Mouse (Mus musculus) spleen, adult 18-20 months (tissue): ENCODE measurements around the gene Clcn1.

Experiments
- DNase-seq, 2 experiments: peaks; one replicate each; pipeline ENCODE4 v3.0.0; 2022; ENCODE audit warnings: mixed read lengths in 2 of 2

The Clcn1 gene

DNA sequence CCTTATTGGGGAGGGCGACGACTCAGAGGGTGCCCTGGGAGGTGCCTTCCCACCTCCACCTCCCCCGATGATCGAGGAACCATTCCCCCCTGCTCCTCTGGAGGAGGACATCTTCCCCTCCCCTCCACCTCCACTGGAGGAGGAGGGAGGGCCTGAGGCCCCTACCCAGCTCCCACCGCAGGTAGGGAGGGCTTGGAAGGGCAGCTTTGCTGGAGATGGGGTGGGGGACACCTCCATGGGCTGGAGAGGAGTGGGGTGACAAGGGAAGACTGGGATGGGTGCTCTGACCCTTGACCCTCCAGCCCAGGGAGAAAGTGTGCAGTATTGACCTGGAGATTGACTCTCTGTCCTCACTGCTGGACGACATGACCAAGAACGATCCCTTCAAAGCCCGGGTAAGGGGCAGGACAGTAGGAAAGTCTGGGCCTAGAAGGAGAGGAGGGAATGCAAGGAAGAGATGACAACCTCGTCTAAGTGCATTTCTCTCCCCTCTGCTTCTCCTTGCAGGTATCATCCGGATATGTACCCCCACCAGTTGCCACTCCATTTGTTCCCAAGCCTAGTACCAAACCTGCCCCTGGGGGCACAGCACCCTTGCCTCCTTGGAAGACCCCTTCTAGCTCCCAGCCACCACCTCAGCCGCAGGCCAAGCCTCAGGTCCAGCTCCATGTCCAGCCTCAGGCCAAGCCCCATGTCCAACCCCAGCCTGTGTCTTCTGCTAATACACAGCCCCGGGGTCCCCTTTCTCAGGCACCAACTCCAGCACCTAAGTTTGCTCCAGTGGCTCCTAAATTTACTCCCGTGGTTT is 64.7 kb downstream of the Clcn1 start:
- DNase-seq, result no peak

DNA sequence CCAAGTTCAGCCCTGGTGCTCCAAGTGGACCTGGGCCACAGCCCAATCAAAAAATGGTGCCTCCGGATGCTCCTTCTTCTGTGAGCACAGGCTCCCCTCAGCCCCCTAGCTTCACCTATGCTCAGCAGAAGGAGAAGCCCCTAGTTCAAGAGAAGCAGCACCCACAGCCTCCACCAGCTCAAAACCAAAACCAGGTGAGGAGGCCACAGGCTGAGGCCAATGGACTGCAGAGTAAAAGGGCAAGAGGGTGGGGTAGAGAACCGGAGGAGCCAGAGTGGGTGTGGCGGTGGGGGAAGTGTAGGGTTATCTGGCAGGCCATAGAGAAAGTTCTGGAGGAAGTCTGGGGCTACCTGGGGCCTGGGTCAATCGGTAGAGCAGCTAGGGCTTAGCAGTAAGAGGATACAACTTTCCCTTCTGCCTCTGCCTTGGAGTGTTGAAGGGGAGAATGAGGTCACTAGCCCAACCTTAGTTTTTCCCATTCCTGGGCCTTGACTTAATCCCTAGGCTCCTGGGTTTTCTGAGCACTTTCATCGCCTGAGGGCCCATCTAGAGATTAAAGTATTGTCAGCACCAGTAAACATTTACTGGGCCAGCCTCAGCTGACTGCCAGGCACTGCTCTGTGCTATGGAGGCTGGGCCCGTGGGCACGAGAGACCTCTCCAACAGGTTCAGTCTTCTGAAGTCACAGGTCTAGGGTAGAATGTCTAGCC is 65.4 kb downstream of the Clcn1 start:
- peak in 1 of 2 experiments; percentile 37 for DNase-seq

DNA sequence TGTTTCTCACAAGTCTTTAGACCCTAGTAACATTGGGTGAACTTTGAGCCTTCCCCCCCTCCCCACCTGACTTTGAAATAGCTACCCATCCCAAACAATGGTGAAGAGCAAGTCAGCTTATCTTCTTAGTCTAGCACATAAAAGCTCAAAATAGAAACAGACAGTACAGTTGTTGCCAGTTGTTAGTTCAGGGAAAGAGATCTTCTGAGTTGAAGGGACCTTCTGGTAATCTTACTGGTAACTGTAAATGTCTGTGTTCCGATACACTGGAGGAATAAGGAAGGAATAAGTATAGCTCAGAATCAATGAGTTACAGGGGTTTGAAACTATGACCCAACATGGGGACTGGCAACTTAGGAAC is 66.0 kb downstream of the Clcn1 start:
- DNase-seq, result no peak

DNA sequence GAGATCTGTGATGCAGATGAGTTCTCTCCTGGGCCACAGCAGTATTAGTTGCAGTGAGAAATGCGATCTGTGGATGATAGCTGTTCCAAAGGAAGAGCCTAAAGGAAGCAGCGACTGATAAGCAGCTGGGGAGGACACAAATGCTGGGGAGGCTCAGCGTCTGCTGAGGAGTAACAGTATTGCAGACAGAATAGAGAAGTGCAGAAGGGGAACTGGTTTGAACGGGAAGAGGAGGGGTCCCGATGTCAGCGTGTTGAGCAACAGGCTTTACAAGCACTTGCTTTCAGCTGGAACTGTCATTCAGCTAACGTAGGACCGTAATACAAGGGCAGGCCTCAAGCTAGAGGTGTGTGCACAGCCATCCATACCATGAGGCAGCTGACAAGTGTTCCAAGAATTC is 66.7 kb downstream of the Clcn1 start:
- DNase-seq, result no peak

DNA sequence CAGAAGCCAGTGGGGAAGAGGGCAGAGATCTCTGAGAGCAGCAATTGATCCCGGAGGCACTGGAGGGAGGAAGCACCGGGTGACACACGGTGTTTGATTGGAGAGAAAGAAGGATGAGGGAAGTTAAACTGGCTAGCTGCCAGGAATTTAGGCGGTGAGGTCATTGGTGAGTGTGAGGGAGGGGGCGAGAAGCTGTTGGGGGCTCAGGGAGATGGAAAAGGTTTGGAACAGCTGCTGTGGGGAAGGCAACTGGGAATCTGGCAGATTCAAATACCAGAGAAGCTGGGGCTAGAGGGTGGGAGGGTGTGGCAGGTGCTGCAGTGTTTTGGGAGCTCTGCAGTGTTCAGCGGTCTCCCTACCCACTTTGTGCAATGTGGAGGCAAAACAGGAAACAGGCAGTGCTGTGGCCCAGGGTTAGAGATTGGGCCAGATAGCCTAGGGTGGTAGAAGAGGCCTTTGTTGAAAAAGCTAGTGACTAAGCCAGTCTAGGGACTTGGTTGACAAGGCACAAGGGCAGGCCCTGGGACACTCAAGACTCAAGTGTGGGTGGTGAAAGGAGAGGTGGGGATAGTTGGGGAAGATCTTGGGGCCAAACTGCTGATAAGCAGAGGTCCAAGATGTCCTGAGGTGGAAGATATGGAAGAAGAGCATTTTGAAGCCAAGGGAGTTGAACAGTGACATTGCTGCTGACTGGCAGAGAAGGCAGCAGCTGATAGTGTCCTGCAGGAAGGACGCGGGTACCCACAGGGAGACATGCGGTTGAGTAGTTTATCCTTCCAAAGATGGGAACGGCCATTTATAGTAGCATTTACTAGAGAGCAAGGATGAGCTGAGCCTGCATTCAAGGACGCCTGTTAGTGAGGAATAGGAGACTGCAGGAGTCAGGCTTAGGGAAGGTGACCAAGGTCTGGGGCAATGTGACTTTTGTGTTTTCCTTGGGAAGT is 67.9 kb downstream of the Clcn1 start:
- DNase-seq, result no peak

DNA sequence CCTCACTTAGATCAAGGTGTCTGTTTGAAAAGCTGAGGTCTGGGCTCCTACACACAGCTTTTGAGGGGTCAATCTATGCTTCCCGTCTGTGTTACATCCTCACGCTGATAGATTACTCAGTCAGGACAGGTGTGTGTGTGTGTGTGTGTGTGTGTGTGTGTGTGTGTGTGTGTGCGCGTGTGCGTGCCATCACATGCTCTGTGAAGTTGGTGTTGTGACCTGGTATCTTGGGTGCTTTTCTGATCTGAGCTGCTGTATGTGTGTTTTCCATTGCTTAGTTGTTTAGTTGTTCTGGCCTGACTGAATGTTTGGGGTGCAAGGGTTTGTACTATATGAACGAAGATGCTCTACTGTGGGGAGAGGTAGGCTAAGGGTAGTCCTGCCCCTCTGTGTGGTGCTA is 68.9 kb downstream of the Clcn1 start:
- no peak for DNase-seq

DNA sequence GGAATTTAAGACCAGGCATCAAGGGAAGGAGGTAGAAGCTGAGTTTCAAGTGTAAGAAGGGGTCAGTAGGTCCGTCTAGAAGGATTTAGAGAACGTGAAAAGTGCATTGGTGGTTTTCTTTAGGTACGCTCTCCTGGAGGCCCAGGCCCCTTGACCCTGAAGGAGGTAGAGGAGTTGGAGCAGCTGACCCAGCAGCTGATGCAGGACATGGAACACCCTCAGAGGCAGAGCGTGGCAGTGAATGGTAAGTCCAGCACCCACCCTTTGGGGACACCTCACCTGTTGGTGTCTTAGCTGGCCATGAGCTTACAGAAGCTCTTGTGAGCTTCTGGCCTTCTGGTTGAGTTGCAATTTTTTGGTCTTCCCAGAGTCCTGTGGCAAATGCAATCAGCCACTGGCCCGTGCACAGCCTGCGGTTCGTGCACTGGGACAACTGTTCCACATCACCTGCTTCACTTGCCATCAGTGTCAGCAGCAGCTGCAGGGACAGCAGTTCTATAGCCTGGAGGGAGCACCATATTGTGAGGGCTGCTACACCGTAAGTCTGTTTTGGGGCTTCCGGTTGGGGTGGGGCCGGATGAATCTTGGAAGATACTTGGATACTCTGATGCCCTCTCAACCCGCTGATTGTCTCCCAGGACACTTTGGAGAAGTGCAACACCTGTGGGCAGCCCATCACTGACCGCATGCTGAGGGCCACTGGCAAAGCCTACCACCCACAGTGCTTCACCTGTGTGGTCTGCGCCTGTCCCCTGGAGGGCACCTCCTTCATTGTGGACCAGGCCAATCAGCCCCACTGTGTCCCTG is 69.5 kb downstream of the Clcn1 start:
- DNase-seq, result no peak

DNA sequence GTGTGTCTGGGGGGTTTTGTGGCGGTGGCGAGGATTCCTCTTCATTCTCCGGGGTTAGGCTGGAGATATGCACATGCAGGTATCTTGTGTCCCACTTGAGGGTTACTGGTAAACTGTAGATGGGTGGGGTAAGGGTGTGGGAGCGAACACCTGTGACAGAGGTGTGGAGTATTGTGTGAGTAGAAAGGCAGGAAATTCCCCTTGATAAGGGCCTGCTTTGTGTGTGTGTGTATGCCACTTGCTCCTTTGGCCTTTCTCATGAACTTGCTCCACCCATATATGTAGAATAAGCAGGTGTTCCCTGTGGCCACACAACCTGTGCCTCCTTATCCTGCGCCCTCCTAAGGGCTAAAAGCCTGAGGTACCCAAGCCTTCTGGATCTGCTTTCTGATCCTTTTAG is 70.4 kb downstream of the Clcn1 start:
- DNase-seq, result no peak

DNA sequence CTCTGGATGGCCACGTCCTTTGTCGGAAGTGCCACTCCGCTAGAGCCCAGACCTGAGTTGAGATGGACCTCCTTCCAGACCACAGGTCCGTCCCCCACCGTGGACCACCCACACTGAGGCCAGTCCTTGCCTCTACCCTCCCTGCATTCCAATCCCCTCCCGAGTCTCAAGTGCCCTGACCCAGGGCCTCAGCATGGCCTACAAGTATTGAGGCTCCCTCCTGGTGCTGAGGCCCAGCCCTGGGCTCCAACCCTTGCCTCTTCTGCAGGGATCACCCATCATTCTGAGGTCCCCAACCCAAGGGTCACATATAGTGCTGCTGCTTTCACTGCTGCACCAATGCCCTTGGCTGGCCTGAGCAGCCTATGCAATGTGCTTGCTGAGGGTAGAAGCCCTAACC is 71.4 kb downstream of the Clcn1 start:
- DNase-seq, result no peak

DNA sequence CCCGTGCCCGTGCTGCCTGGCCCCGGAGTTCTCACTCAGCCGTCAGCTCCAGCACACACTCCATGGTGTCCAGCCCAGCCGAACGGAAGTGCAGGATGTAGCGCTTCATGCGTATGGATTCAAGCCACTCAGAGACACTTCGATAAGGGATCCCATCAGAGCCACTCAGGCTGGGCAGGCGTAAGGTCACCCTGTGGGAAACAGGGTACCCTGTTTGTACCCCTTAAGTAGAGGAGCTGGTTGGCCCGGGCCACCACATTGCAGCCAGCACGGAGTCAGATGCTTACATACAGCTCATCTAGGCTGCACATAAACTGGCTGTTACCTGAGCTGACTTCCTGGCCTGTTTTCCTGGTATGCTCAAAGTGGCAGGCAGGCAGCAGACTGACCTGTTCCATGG is 72.4 kb downstream of the Clcn1 start:
- no peak for DNase-seq

DNA sequence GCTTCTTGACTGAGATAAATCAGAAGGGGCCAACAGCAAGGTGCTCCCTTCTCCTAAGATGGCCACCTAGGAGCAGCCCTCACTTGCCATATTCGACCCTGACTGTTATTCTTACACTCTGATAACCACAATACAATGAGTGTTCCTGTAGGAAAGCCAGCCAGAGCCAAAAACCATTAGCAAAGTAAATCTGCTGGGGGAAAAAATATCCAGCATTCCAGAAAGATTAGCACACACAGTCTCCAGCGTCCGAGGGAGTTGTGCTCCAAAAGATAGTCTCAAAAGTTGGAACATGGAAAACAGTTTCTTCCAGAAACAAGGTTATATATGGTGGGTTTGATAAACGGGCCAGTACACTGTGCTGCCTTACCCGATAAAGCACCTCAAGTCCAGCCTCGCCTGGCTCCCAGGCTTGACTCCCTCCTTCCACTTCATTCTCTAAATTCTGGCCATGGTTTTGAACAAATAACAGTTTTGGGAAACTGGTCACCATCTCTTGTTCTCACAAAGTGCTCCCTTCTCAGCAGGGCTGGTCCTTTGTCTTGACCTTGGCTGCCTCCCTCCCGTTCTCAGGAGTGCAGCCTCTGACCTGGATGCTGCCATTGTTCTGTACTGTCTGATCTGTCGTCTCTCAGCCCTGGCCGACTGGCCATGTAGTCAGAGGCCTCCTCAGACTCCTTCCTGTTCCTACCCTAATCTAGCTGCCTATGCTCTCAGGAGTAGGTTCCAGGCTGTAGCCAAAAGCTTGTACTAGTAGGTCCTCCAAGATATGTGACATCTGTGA is 73.1 kb downstream of the Clcn1 start:
- no peak for DNase-seq

DNA sequence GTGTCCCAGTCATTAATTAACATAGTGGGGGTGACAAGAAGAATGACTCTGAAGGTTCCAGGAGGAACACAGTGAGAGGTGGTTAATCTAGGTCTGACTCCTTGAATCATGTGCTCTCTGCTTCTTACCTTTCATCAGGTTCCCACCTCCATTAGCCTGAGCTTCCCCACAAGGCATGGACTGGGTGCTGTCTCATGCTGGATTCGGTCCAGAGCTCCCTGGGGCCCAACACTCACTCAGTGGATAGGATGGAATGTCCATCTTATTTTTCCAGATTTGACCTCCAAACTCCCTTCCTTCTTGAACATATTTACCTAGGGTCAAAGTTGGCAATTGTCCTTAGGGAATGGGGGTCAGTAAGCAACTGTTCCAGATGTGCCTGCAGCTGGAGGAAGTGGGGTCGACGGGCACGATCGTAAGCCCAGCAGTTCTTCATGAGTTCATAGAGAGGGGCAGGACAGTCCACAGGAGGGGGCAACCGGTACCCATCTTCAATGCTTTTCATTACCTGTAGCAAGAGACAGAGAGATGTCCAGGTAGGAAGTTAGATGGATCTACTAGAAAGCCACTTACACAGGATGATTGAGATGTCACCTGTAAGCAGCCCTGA is 73.9 kb downstream of the Clcn1 start:
- no peak for DNase-seq

DNA sequence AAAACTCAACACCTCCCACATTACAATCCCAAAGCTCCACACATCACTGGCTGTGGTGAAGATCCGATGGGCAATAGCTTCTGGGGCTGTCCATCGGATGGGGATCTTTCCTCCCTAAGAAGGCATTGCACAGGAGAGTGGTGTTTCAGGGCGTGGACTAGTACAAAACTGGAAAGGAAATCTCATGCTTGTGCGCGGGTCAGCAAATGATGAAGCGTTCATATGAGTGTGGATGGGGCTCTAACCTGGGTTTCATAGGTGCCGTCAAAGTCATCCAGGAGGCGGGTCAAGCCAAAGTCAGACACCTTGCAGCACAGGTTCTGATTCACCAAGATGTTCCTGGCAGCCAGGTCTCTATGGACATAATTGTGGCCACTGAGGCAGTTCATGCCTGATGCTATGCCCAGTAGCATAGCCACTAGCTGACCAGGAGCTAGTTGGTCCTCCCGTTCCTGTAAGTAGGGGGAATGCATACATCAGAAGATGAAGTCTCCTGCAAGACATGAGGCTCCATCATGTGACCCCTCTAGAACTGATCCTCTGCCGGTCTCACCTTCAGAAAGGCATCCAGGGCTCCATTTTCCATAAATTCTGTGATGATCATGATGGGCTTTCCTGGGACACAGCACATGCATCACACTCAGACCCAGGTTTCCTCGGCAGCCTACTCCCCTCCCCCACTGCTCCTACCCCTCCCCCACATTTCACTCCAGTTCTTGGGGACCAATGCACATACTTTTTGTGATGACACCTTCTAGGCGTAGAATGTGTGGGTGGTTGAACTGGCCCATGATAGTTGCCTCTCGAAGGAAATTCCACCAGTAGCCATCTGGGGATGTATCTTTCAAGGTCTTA is 74.8 kb downstream of the Clcn1 start:
- no peak for DNase-seq

DNA sequence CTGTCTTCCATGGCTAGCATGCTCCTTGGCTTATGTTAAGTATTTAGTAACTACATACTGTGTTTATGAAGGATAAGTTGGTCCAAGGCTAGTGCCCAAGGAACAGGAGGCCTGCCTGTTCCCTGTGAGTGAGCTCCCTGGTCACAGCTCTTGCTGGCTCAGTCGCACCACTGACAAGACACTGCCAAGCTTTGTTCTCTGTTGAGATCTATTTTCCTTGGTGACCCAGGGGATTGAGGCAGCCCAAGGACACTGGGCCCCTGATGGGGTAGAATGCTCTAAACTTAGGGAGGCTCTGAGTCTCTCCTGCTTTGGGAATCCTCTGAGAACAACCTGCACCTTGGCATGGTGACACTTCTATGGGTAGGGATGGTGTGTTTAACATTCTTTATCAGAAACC is 75.6 kb downstream of the Clcn1 start:
- no peak for DNase-seq

DNA sequence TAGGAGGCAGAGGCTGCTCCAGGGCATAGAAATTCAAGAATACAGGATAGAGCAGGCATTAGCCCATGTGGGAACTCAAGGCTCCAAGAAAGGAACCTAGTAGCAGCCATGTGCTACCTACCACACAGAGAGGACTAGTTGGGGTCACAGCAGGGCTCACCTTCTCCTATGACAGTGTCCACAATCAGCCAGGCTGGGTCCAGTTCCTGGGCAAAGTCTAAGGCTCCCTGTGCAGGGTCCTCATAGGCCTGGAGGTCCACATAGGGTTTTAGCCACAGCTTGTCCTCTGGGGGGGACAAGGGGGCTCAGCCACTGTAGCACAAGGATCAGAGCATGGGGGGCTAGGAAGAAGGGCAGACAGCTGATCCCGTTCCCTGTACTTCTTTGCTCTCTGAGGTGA is 76.0 kb downstream of the Clcn1 start:
- no peak for DNase-seq

DNA sequence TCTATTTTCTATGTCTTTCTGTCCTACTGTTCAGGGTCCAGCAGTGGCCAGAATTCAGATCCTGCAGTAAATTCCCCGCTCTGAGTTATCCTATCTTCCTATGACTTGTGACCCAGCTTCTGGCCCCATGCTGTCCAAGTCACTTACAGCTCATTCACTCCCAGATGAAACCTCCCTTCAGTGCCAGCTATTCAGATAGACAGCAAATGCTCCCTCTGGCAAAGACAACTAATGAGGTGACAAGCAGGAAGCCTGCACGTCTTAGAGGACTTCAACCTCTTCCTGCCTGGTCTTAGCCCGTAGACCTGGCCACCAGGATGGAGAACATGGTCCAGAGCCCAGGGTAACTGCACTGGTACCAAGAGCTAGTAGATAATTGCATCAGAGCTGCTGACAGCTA is 76.5 kb downstream of the Clcn1 start:
- no peak for DNase-seq

DNA sequence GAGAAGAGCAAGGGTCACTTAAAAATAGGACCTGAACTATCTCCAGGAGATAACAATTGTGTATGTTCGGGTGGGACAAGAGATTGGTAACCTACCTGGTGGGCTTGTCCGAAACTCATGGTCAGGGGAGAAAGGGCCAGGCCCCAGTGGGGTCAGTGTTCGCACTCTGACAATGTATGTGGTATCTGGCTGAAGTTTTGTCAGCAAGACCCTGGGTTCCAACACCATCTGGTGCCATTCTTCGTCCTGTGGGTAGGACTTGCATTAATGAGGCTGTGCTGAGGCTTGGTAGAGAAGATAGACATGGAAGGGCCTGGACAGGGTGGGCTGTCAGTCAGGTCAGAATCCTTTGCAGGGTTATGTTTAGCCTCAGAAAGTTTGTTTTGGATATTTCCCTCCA is 77.6 kb downstream of the Clcn1 start:
- DNase-seq, result no peak

DNA sequence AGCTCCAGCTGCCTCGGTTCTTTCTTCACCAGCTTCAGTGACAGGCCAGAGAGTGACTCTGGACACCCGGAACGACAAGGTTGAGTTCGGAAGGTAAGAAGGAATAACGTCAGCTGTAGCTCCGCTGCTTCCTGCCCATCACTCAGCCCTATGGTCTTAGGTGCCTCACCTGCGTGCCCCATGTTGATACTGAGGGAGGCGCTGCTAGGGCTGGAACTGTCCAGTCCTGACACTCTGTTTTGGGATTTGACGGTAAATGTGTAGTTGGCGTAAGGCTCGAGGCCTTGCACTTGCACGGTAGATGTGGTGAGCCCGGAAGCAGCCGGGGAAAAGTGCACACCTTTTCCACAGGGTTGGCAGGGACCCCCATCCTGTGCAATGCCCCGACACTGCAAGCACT is 78.1 kb downstream of the Clcn1 start:
- DNase-seq, result no peak

DNA sequence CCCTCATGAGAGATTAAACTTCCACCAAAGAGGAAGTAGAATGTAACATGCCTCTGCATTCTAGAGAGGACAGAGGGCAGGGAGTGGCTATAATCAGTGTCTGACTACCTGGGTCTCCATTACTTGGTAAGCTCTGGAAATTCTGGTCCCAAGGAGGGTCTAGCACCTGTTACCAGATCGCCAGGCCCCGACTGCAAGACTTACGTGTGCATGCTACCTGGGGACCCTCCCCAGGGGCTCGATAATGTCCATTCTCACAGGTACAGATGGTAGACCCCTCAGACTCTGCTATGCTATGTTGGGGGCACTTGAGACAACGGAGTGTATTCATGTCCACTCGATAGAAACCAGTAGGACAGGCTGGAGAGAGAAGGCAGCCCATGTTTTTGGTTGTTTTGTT is 78.7 kb downstream of the Clcn1 start:
- DNase-seq, result no peak
